Mouse (Mus musculus): ENCODE results near the gene Ufsp1. TPM values are rescaled to one million over a fixed set of nuclear protein-coding genes. Genes with fewer than 3 reads are reported as not detected.

The Ufsp1 gene
- polyA plus RNA-seq, 1 experiment from 2014 or later: 29.0 TPM

- peaks cover 23% of the 10 kb centered on the region for H3K4me1 ChIP-seq
- H3K27me3 ChIP-seq (replicated peaks): peaks cover 2% of the 10 kb centered on the region; the same call in 1 of the 2 replicates
- ATAC-seq (ENCODE audit: low FRiP score): no peak
- H3K27ac ChIP-seq (replicated peaks): no peak overlapping the region
- H3K4me2 ChIP-seq: no peak overlapping the region
- no peak overlapping the region for H3K4me3 ChIP-seq (replicated peaks)
- H3K9me3 ChIP-seq (replicated peaks): no peaks in the 10 kb centered on the region
- peaks cover 71% of the 10 kb centered on the region for H3K36me3 ChIP-seq
- H3K9ac ChIP-seq (replicated peaks): no peak overlapping the region
- 93% methylated on average over 14 of the region's 14 CpGs for WGBS
Observed at GRCm38 (mm10) chr5:137297126-137297525, 2.7 kb downstream of the Ufsp1 start.

GRCm38 (mm10) chr5:137299240-137299639, 4.8 kb downstream of the Ufsp1 start:
- Histone ChIP-seq H3K9me3 (replicated peaks) (no peaks in the 10 kb centered on the region), H3K4me2 (no peak overlapping the region), H3K27me3 (replicated peaks) (no peaks in the 10 kb centered on the region), H3K36me3 (peaks cover 88% of the 10 kb centered on the region), H3K27ac (replicated peaks) (no peak overlapping the region), H3K4me1 (peaks cover 21% of the 10 kb centered on the region), H3K9ac (replicated peaks) (no peak overlapping the region), H3K4me3 (replicated peaks) (no peak overlapping the region)
- WGBS: 97% methylated on average over 7 of the region's 7 CpGs
- ATAC-seq (ENCODE audit: low FRiP score): no peak

- no peaks in the 10 kb centered on the region for H3K27me3 ChIP-seq (replicated peaks)
- H3K9ac ChIP-seq (replicated peaks): no peak overlapping the region
- H3K4me3 ChIP-seq (replicated peaks): no peak overlapping the region
- H3K4me1 ChIP-seq: peaks cover 31% of the 10 kb centered on the region
- ATAC-seq (ENCODE audit: low FRiP score): no peak
- WGBS: 64% methylated on average over 21 of the region's 21 CpGs
- H3K4me2 ChIP-seq: no peak overlapping the region
- no peaks in the 10 kb centered on the region for H3K9me3 ChIP-seq (replicated peaks)
- no peak overlapping the region for H3K27ac ChIP-seq (replicated peaks)
- peaks cover 75% of the 10 kb centered on the region for H3K36me3 ChIP-seq
Observed at GRCm38 (mm10) chr5:137301253-137301652, 6.8 kb downstream of the Ufsp1 start.

GRCm38 (mm10) chr5:137303609-137304008, 9.2 kb downstream of the Ufsp1 start:
- Histone ChIP-seq H3K27me3 (replicated peaks) (no peaks in the 10 kb centered on the region), H3K9ac (replicated peaks) (no peak overlapping the region), H3K36me3 (peaks cover 52% of the 10 kb centered on the region), H3K9me3 (replicated peaks) (no peaks in the 10 kb centered on the region), H3K4me3 (replicated peaks) (no peak overlapping the region), H3K27ac (replicated peaks) (no peak overlapping the region), H3K4me1 (peaks cover 44% of the 10 kb centered on the region), H3K4me2 (no peak overlapping the region)
- WGBS: 93% methylated on average over 4 of the region's 4 CpGs
- ATAC-seq (ENCODE audit: low FRiP score): no peak

GRCm38 (mm10) chr5:137304165-137304564, 9.7 kb downstream of the Ufsp1 start:
- Histone ChIP-seq H3K9me3 (replicated peaks) (no peaks in the 10 kb centered on the region), H3K36me3 (peaks cover 51% of the 10 kb centered on the region), H3K27ac (replicated peaks) (no peak overlapping the region), H3K9ac (replicated peaks) (0 out of 2 replicates have a peak overlapping the region, but pooled peaks have one; percentile 45), H3K27me3 (replicated peaks) (no peaks in the 10 kb centered on the region), H3K4me1 (peaks cover 46% of the 10 kb centered on the region), H3K4me3 (replicated peaks) (no peak overlapping the region; the same call in 1 of the 2 replicates), H3K4me2 (peak overlapping the region; percentile 64; the same call in 1 of the 2 replicates)
- 84% methylated on average over 3 of the region's 3 CpGs for WGBS
- no peak for ATAC-seq (ENCODE audit: low FRiP score)

- peaks cover 46% of the 10 kb centered on the region for H3K4me1 ChIP-seq
- H3K27ac ChIP-seq (replicated peaks): peak overlapping the region; percentile 23; the same call in 1 of the 2 replicates
- peaks cover 50% of the 10 kb centered on the region for H3K36me3 ChIP-seq
- ATAC-seq (ENCODE audit: low FRiP score): no peak
- WGBS: 26% methylated on average over 4 of the region's 4 CpGs
- peak overlapping the region; percentile 77 for H3K4me3 ChIP-seq (replicated peaks)
- H3K9ac ChIP-seq (replicated peaks): peak overlapping the region; percentile 45
- H3K9me3 ChIP-seq (replicated peaks): no peaks in the 10 kb centered on the region
- peak overlapping the region; percentile 64 for H3K4me2 ChIP-seq
- no peaks in the 10 kb centered on the region for H3K27me3 ChIP-seq (replicated peaks)
Observed at GRCm38 (mm10) chr5:137304816-137305215, 10.4 kb downstream of the Ufsp1 start.

- Histone ChIP-seq H3K9me3 (replicated peaks) (no peaks in the 10 kb centered on the region), H3K4me1 (peaks cover 46% of the 10 kb centered on the region), H3K27me3 (replicated peaks) (no peaks in the 10 kb centered on the region), H3K36me3 (peaks cover 44% of the 10 kb centered on the region), H3K4me2 (peak overlapping the region; percentile 64), H3K4me3 (replicated peaks) (peak overlapping the region; percentile 77), H3K27ac (replicated peaks) (no peak overlapping the region), H3K9ac (replicated peaks) (peak overlapping the region; percentile 95)
- ATAC-seq (ENCODE audit: low FRiP score): no peak
- 27% methylated on average over 3 of the region's 3 CpGs for WGBS
Observed at GRCm38 (mm10) chr5:137305822-137306221, 11.4 kb downstream of the Ufsp1 start.

- Histone ChIP-seq H3K9me3 (replicated peaks) (no peaks in the 10 kb centered on the region), H3K27ac (replicated peaks) (peak overlapping the region; percentile 94), H3K9ac (replicated peaks) (peak overlapping the region; percentile 95), H3K27me3 (replicated peaks) (no peaks in the 10 kb centered on the region), H3K36me3 (peaks cover 37% of the 10 kb centered on the region), H3K4me2 (peak overlapping the region; percentile 64), H3K4me3 (replicated peaks) (peak overlapping the region; percentile 77), H3K4me1 (peaks cover 46% of the 10 kb centered on the region)
- 13% methylated on average over 12 of the region's 12 CpGs for WGBS
- no peak for ATAC-seq (ENCODE audit: low FRiP score)
Observed at GRCm38 (mm10) chr5:137306439-137307005, 12.1 kb downstream of the Ufsp1 start.

- WGBS: under 1% methylated on average over 53 of the region's 72 CpGs
- peak; percentile 89 for ATAC-seq (ENCODE audit: low FRiP score)
- Histone ChIP-seq H3K9me3 (replicated peaks) (no peaks in the 10 kb centered on the region), H3K4me3 (replicated peaks) (peak within 1 kb of the TSS; percentile 77), H3K9ac (replicated peaks) (peak within 1 kb of the TSS; percentile 95), H3K4me1 (peaks cover 46% of the 10 kb centered on the region), H3K27me3 (replicated peaks) (no peaks in the 10 kb centered on the region), H3K4me2 (peak within 1 kb of the TSS; percentile 64), H3K27ac (replicated peaks) (peak within 1 kb of the TSS; percentile 94), H3K36me3 (peaks cover 29% of the 10 kb centered on the region)
Observed at GRCm38 (mm10) chr5:137307071-137307912, 12.9 kb downstream of the Ufsp1 start, which contains the start of gene Srrt. TSS of gene Srrt (minus strand) at chr5:137307674.

GRCm38 (mm10) chr5:137308356-137308755, 13.9 kb downstream of the Ufsp1 start:
- peaks cover 50% of the 10 kb centered on the region for H3K4me1 ChIP-seq

GRCm38 (mm10) chr5:137313466-137314192, 19.2 kb downstream of the Ufsp1 start:
- ATAC-seq (ENCODE audit: low FRiP score): peak; percentile 36; the same call in 1 of the 2 replicates
- Histone ChIP-seq H3K9ac (replicated peaks) (peak overlapping the region; percentile 46), H3K4me2 (peak overlapping the region; percentile 56), H3K4me3 (replicated peaks) (peak overlapping the region; percentile 38), H3K27ac (replicated peaks) (peak overlapping the region; percentile 73), H3K9me3 (replicated peaks) (no peaks in the 10 kb centered on the region), H3K27me3 (replicated peaks) (no peaks in the 10 kb centered on the region), H3K4me1 (peaks cover 28% of the 10 kb centered on the region), H3K36me3 (peaks cover 38% of the 10 kb centered on the region)
- WGBS: 3% methylated on average over 22 of the region's 22 CpGs

More at GRCm38 (mm10) chr5:137308356-137308755, 13.9 kb downstream of the Ufsp1 start:
- H3K9ac ChIP-seq (replicated peaks): no peak overlapping the region; the same call in 1 of the 2 replicates
- peak overlapping the region; percentile 77; the same call in 1 of the 2 replicates for H3K4me3 ChIP-seq (replicated peaks)
- peak overlapping the region; percentile 94 for H3K27ac ChIP-seq (replicated peaks)
- peak overlapping the region; percentile 64 for H3K4me2 ChIP-seq
- peaks cover 19% of the 10 kb centered on the region for H3K36me3 ChIP-seq
- H3K27me3 ChIP-seq (replicated peaks): no peaks in the 10 kb centered on the region
- 98% methylated on average over 4 of the region's 4 CpGs for WGBS
- no peaks in the 10 kb centered on the region for H3K9me3 ChIP-seq (replicated peaks)
- no peak for ATAC-seq (ENCODE audit: low FRiP score)

Measured in neural tube, embryonic 15.5 days (tissue).